Mouse (Mus musculus) cerebellum, adult 11-12 months (tissue): ENCODE measurements at regions not wholly inside any gene's neighbourhood (a gene's known extent, or its start where the extent isn't known, plus 50 kb on each side); places are given as distances from the start of the nearest gene placed in this dataset.
A peak's percentile ranks its signal among the peaks of the same experiment; 100 is the strongest.

Experiments used
- DNase-seq: peaks from one replicate; pipeline ENCODE4 v3.0.0; 2022

DNA sequence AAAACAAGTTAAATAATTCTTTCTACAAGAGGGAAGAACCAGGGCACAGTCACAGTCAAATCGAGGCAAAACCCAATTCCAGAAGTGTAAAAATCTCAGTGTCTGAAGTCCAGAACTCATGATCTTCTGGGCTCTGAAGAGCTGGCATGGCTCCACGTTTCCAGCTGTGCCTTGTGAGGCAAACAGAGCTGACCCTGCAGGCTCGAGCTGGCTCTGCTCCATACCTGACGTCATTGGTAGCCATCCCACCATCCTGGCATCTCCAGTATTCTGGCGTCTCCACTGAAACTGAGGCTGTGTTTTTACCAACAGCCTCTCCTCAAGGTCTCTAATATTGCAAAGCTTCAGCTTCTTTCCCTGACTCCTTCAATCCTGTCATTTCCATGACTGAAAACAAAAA is 373.4 kb downstream of the Pmp22 start:
- DNase-seq = peak; percentile 4

- no peak for DNase-seq
Measured at GRCm38 (mm10) chr11:63507387-63507786, 378.6 kb downstream of the Pmp22 start.

GRCm38 (mm10) chr11:63508727-63509126 is 379.9 kb downstream of the Pmp22 start:
- no peak for DNase-seq

DNA sequence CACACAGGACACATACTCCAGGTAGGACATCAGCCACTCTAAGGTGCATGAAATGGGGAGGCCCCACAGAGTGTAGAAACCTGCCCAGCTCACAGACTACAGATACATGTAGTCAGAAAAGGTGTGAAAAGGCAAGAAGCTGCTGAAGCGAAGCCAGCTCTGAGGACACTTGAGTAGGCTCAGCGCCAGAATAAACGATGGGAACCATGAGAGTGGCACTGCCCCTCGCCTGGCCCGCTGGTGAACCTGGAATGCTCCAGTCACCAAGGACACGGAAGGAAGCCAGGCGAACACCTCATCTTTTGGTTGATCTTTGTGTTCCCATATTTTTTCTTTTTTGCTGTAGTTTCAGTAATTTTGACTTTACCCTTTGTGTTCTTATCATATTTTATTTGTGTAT is 381.8 kb downstream of the Pmp22 start:
- DNase-seq = no peak

GRCm38 (mm10) chr11:63514615-63515014 is 385.8 kb downstream of the Pmp22 start:
- no peak for DNase-seq

GRCm38 (mm10) chr11:63518847-63519246 is 390.1 kb downstream of the Pmp22 start:
- DNase-seq = peak; percentile 4

DNA sequence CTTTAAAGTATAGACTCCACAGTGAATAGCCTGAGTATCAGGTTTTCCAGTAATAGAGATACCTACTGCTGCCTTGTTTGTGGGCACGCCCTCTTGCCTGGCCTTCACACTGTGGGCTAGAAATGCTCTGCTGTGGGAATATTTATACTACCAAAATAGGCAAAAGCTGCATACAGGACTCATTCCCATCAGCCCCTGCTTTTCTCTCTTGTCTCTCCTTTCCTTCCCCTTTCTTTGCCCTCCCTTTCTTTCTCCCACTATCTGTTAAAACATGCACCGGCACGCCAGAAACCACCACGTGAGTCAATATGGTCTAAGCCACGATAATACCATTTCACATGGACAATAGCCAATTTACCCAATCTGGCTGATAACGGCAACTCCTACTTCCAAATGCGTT is 395.5 kb downstream of the Pmp22 start:
- DNase-seq = no peak

DNA sequence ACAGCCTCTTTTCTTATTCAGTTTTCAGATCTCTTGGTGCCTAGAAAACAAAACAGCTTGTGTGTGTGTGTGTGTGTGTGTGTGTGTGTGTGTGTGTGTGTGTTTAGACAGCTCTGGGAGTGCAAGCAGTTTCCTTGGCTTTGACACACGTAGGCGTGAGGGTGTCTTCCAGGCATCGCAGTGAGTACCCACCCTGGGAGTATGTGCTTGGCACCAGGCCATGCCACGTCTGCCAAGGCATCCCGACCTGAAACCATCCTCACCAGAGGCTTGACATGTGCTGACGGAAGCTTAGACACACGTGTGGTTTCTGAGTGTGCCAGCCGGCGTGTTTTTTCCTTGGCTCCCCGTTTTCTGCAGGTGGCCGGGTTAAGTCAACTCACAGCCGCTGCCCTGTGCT is 396.6 kb downstream of the Pmp22 start:
- DNase-seq = no peak

DNA sequence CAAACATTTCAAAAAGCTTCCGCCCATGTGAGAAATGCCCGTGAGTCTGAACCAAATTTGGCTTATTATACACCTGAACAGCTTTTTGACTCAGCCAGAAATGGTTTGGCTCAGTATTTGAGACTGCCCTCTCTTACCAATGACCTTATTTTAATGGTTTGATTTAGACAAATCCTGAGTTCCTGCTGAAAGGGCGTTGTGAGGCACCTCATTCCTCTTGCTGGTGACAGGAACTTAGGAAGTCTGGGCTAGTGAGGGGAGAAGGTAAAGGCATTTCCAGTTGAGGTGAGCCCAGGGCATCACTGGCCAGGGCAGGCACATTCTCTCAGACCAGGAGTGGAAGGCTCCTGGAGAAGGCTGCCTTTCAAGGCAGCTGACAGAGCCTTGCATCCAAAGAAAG is 396.1 kb downstream of the Hs3st3b1 start:
- no peak for DNase-seq

DNA sequence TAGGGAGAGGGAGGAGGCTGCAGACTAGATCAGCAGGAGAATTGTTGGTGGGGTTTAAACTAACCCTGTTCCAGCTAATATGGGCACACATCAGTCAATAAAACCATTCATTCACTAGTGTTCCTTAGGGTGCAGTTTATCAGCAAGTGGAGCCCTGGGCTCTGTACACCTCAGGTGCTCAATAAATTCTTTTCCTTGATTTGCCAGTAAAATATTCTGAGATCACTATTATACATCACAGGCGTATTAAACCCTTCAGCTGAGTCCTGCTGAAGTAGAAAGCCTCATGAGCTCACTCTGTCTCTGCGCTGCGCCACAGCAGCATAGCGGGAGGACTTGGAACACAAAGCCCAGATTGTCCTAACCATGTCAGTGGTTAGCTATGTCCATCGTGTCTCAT is 389.3 kb downstream of the Hs3st3b1 start:
- DNase-seq = no peak

DNA sequence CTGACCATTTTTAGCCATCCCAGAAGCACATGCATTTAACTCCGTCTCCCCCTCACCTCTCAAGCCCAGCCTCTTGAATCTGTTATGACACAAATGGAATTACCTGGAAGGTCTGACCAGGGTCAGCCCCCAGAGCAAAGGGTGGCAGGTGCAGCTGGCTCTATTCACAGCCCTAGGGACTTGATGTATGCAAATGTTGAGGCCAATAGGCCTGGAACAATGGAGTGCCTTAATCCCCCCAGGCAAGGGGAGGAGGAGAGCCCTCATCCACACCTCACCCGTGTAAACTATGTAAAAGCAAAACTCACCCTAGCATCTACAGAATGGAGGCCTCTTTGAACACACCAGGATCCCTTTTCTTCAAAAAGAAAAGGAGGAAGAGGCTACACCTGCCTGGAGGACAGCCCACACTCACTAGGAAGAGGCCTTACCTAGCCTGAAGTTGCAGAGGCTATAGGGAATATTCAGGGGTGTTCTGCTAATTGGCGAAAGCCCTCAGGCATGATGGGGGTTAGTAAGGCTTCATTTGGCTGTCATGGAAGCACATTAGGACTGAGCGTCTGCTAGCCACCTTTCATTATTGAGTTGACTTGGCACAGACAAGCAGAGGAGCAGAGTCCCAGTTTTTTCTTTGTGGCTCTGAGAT is 388.4 kb downstream of the Hs3st3b1 start:
- no peak for DNase-seq

DNA sequence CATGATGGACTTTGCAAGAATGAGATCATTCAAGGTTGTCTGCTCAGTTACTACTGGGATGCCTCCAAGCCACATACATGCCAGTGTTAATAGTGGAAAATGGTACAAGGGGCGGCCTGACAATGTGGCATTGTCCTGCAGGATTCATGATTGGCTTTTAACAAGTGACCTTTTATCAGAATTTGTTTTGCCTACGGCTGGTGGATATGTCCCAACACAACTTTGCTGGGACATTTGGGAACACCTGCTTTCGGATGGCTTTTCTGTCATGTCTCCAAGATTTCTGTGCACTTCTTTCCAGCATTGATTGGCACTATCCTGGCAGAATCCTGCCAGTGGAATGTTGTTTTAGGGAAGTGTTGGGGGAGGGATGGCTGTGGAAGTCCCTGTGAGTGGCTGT is 384.4 kb downstream of the Hs3st3b1 start:
- DNase-seq = no peak

DNA sequence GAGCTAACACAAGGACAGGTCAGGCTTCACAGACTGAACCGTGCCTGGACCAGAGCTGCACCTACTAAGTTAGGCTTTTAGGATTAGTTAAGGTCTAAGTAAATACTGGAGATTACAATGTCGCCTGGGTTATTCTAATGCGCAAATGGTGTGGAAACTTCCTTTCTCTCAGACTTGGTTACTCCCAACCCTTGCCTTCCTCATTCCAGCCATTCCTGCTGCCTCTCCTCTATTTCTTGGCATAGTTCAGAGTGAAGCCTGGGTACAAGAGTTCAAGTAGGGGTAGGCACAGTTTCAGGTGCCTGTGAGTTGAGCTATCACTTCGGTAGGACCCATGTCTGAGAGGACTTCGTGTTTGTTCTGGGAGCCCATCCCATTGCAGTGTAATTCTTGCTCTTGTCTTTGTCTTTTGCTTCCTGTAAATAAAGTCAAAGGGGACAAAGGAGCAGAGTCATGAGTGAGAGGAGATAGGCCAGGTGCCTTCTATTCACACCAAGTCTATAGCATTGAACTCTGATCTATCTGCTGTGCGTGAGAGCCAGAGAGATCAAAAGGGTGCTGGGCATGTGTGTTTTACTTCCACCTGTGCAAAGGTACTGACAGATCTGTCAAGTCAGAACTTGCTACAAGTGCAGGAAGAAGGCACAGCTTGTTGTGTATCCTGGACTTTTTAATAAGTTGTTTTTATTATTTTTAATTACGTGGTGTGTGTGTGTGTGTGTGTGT is 378.0 kb downstream of the Hs3st3b1 start:
- DNase-seq = no peak

DNA sequence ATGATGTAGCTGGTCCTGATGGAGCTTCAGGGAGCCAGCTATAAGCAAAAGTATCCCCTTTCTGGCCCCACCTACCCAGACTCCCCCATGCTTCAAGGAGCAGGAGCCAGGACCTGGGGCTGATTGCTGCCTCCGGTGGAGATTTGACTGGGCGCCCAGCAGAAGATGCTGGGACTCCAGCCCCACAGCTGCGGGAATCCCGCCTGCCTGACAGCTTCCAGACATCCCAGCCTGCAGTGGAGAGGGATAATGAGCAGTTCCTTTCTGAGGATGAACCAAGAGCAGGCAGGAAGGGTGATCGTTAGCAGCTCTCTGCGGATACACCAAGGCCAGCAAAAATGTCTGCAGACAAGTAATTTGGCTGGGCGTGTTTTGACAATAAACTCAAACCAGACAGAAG is 376.6 kb downstream of the Hs3st3b1 start:
- DNase-seq = no peak

- no peak for DNase-seq
Measured at GRCm38 (mm10) chr11:63560466-63560865, 361.6 kb downstream of the Hs3st3b1 start.

GRCm38 (mm10) chr11:63562696-63563095 is 359.4 kb downstream of the Hs3st3b1 start:
- no peak for DNase-seq

DNA sequence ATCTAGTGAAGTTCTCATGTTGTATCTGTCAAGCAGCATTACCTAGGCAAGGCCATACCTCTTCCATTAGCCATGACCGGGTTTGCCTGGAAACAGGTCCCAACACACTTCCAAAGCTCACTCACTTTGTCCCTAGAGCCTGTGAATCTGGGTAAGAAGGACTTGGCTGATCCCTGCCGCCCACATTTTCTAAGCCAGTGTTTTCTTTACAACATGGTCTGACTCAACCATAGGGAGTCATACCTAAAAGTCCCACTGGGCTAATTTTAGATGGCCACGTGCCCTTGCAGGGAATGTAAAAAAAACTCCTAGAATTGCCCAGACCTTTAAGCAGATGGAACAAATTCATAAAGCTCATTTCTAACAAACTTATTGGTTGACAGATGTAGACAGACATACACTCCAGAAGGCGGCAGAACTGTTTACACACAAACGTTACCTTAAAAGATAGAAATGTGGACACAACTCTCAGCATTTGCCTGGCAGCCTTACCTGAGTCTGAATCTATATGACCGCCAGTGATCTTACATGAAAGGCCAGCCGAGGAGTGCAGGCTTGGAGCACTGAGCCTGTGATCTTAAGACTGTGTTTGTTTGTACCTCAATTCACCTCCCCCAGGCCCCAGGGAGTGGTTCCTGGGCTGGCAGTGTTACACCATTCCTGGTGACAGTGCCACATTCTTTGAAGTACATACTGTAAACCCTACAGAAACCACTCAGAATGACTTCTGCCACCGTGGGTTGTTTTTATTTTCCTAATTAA is 356.4 kb downstream of the Hs3st3b1 start:
- no peak for DNase-seq

DNA sequence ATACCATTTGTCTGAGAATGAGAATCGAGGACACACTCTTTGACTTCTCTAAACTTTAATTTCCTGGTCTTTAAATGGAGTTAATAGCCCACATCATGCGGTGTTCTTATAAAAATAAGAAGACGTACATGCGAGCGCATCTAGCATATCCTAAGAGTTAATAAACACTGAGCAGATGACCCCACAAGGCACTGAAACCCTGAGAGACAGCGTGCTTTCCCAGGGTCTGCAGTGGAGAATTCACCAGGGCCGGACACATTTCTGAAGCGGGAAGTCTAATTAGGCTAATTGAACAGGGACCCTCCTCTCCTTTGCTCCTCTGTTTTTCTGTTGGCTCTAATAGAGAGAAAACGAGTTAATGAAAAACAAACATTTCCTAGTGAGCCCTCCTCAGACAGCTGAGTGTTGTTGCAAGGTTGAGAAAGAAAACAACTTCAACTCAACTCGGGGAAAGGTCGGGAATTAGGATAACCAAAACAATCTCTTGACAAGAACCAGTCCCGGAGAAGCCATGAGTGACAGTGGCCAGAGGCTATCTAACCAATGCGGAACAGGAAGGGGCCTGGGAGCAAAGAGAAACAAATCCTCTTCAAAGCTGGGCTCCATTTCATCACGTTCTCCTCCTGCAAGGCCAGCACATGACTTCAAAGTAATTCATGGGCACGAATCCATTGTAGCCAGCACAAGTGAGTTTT is 352.2 kb downstream of the Hs3st3b1 start:
- no peak for DNase-seq

DNA sequence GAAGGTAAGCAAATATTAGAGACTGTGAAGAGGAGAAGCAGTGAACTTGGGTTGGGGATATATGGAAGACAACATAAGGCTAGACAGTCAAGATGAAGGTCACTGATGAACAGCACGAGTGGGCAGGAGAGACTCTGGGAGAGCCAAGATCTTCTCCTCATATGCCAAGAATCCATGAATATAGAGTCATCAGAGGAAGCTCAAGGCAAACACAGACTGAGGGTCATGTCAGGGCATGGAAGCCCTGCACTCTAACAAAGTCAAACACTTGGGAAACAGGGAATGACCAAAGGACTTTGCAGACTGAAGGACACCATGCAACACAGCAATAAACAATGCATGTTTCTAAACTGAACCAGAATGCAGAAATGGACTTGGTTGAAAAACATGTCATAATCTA is 351.4 kb downstream of the Hs3st3b1 start:
- no peak for DNase-seq

- DNase-seq = no peak
Measured at GRCm38 (mm10) chr11:63573271-63573670, 348.8 kb downstream of the Hs3st3b1 start.

DNA sequence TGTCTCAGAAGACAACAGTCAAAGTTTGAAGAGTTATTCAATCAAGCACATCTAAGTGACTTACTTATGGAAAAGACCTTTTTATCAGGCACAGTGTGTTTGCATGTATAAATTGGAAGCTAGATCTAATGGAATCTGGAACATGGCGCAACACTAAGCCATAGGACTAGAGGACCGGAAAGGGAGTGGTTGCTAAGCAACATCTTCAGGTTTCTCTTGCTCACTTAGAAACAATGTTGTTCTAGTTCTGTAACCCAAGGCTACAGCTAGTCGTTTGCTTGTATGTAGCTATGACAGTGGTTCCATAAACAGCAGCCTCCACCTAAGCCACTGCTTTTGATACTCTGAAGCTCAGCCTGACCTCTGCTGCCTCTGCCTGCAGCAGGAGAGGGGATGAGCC is 338.8 kb downstream of the Hs3st3b1 start:
- no peak for DNase-seq

- DNase-seq = no peak
Measured at GRCm38 (mm10) chr11:63585216-63585869, 336.7 kb downstream of the Hs3st3b1 start.

- no peak for DNase-seq
Measured at GRCm38 (mm10) chr11:63620220-63620619, 301.9 kb downstream of the Hs3st3b1 start.
